Mouse (Mus musculus) lung, embryonic 15.5 days (tissue): ENCODE measurements around the gene Map3k14. TPM values are rescaled to one million over a fixed set of nuclear protein-coding genes. Genes with fewer than 3 reads are reported as not detected.

ENCODE experiments used
- ATAC-seq: fragments of 200-750 bp; cut with Nextera tagmentation; 2 replicates; pipeline ENCODE4 v1.8.0; 2017; ENCODE audit warnings: moderate number of reproducible peaks, borderline replicate concordance; ENCODE audit not compliant: low FRiP score, low TSS enrichment; ENCODE audit errors: extremely low read depth
- H3K27ac ChIP-seq: fragments of 300-500 bp; sonication (generic); 2 replicates; pipeline ENCODE4 v1.5.1; 2015; ENCODE audit warnings: moderate library complexity, mild to moderate bottlenecking, inconsistent platforms
- H3K27me3 ChIP-seq: fragments of 300-500 bp; sonication (generic); 2 replicates; pipeline ENCODE4 v1.6.1; 2015; ENCODE audit warnings: inconsistent platforms
- H3K36me3 ChIP-seq: fragments of 300-500 bp; sonication (generic); 2 replicates; pipeline ENCODE4 v1.6.1; 2015; ENCODE audit warnings: inconsistent platforms
- H3K4me1 ChIP-seq: fragments of 300-500 bp; sonication (generic); 2 replicates; pipeline ENCODE4 v1.6.1; 2015; ENCODE audit warnings: inconsistent platforms
- H3K4me2 ChIP-seq: fragments of 300-500 bp; sonication (generic); 2 replicates; pipeline ENCODE4 v1.6.1; 2015; ENCODE audit warnings: inconsistent platforms, mild to moderate bottlenecking, moderate library complexity
- H3K4me3 ChIP-seq: fragments of 300-500 bp; sonication (generic); 2 replicates; pipeline ENCODE4 v1.5.1; 2015; ENCODE audit warnings: mild to moderate bottlenecking, inconsistent platforms
- H3K9ac ChIP-seq: fragments of 300-500 bp; sonication (generic); 2 replicates; pipeline ENCODE4 v1.6.1; 2015; ENCODE audit warnings: inconsistent platforms
- H3K9me3 ChIP-seq: fragments of 300-500 bp; sonication (generic); 2 replicates; pipeline ENCODE4 v1.6.1; 2016; ENCODE audit warnings: inconsistent platforms
- WGBS: fragments of 180-500 bp; shearing (Covaris S2); methylation state at CpG from one replicate; pipeline ENCODE4 v1.1.7; 2015; 5-methylcytosine and 5-hydroxymethylcytosine counted together
- polyA plus RNA-seq: library from polyadenylated mRNA; unstranded; fragments of >200 nt; fragmentation: Nextera tagmentation; extraction: Ambion mirVana; gene quantifications from 2 replicates; pipeline ENCODE4 v1.2.1, GENCODE M21; 2015

Map3k14 gene
- polyA plus RNA-seq, 1 experiment from 2014 or later, result 3.5 TPM

GRCm38 (mm10) chr11:103198911-103199803 lies 68.1 kb downstream of the Map3k14 start:
- Histone ChIP-seq H3K4me3 (peak overlapping the region; percentile 45), H3K27me3 (peaks cover 72% of the 10 kb centered on the region), H3K4me2 (peak overlapping the region; percentile 90), H3K36me3 (no peaks in the 10 kb centered on the region), H3K27ac (no peak overlapping the region), H3K9ac (peak overlapping the region; percentile 34), H3K4me1 (peaks cover 28% of the 10 kb centered on the region), H3K9me3 (no peaks in the 10 kb centered on the region)
- 3% methylated on average over 59 of the region's 59 CpGs for WGBS
- peak; percentile 55; the same call in 1 of the 2 replicates for ATAC-seq

- 3% methylated on average over 16 of the region's 16 CpGs for WGBS
- Histone ChIP-seq H3K4me3 (peak overlapping the region; percentile 45; the same call in 1 of the 2 replicates), H3K4me1 (peaks cover 28% of the 10 kb centered on the region), H3K9me3 (no peaks in the 10 kb centered on the region), H3K4me2 (peak overlapping the region; percentile 90), H3K27me3 (peaks cover 80% of the 10 kb centered on the region), H3K27ac (no peak overlapping the region), H3K9ac (no peak overlapping the region), H3K36me3 (no peaks in the 10 kb centered on the region)
- ATAC-seq, result no peak
Observed at GRCm38 (mm10) chr11:103198339-103198738, 68.9 kb downstream of the Map3k14 start.

- ATAC-seq, result no peak
Observed at GRCm38 (mm10) chr11:103197340-103197739, 69.9 kb downstream of the Map3k14 start.

GRCm38 (mm10) chr11:103195656-103196055 lies 71.6 kb downstream of the Map3k14 start:
- peaks cover 100% of the 10 kb centered on the region for H3K27me3 ChIP-seq
- no peak overlapping the region for H3K4me3 ChIP-seq
- no peaks in the 10 kb centered on the region for H3K9me3 ChIP-seq
- no peak overlapping the region for H3K9ac ChIP-seq
- 79% methylated on average over 5 of the region's 5 CpGs for WGBS
- no peaks in the 10 kb centered on the region for H3K36me3 ChIP-seq
- no peak overlapping the region for H3K4me2 ChIP-seq
- H3K27ac ChIP-seq, result no peak overlapping the region
- H3K4me1 ChIP-seq, result peaks cover 24% of the 10 kb centered on the region
- no peak for ATAC-seq

More at GRCm38 (mm10) chr11:103197340-103197739, 69.9 kb downstream of the Map3k14 start:
- H3K9ac ChIP-seq, result no peak overlapping the region
- no peak overlapping the region for H3K4me3 ChIP-seq
- peaks cover 90% of the 10 kb centered on the region for H3K27me3 ChIP-seq
- WGBS, result 69% methylated on average over 4 of the region's 4 CpGs
- peaks cover 34% of the 10 kb centered on the region for H3K4me1 ChIP-seq
- H3K4me2 ChIP-seq, result no peak overlapping the region
- H3K36me3 ChIP-seq, result no peaks in the 10 kb centered on the region
- H3K27ac ChIP-seq, result no peak overlapping the region
- H3K9me3 ChIP-seq, result no peaks in the 10 kb centered on the region

GRCm38 (mm10) chr11:103195236-103195635 lies 72.0 kb downstream of the Map3k14 start:
- H3K4me2 ChIP-seq, result no peak overlapping the region
- no peak overlapping the region for H3K4me3 ChIP-seq
- H3K4me1 ChIP-seq, result peaks cover 24% of the 10 kb centered on the region
- no peaks in the 10 kb centered on the region for H3K36me3 ChIP-seq
- 71% methylated on average over 18 of the region's 18 CpGs for WGBS
- no peak overlapping the region for H3K27ac ChIP-seq
- H3K27me3 ChIP-seq, result peaks cover 100% of the 10 kb centered on the region
- no peak for ATAC-seq
- no peaks in the 10 kb centered on the region for H3K9me3 ChIP-seq
- H3K9ac ChIP-seq, result no peak overlapping the region

GRCm38 (mm10) chr11:103193825-103194168 lies 73.5 kb downstream of the Map3k14 start:
- WGBS, result 33% methylated on average over 9 of the region's 9 CpGs
- Histone ChIP-seq H3K9me3 (no peaks in the 10 kb centered on the region), H3K4me3 (no peak overlapping the region), H3K4me2 (no peak overlapping the region), H3K36me3 (no peaks in the 10 kb centered on the region), H3K27me3 (peaks cover 93% of the 10 kb centered on the region), H3K4me1 (peaks cover 14% of the 10 kb centered on the region), H3K27ac (no peak overlapping the region), H3K9ac (no peak overlapping the region)
- no peak for ATAC-seq

GRCm38 (mm10) chr11:103192956-103193824 lies 74.1 kb downstream of the Map3k14 start:
- H3K9me3 ChIP-seq, result no peaks in the 10 kb centered on the region
- no peaks in the 10 kb centered on the region for H3K36me3 ChIP-seq
- peaks cover 8% of the 10 kb centered on the region for H3K4me1 ChIP-seq
- 5% methylated on average over 44 of the region's 44 CpGs for WGBS
- peak overlapping the region; percentile 49 for H3K4me2 ChIP-seq
- peak overlapping the region; percentile 23 for H3K4me3 ChIP-seq
- no peak overlapping the region for H3K9ac ChIP-seq
- peaks cover 87% of the 10 kb centered on the region for H3K27me3 ChIP-seq
- ATAC-seq, result 0 out of 2 replicates have a peak, but pooled peaks have one; percentile 19
- H3K27ac ChIP-seq, result no peak overlapping the region

GRCm38 (mm10) chr11:103192230-103192955 lies 74.9 kb downstream of the Map3k14 start:
- ATAC-seq, result no peak
- H3K27ac ChIP-seq, result no peak overlapping the region
- peak overlapping the region; percentile 49 for H3K4me2 ChIP-seq
- H3K9me3 ChIP-seq, result no peaks in the 10 kb centered on the region
- peaks cover 79% of the 10 kb centered on the region for H3K27me3 ChIP-seq
- peaks cover 6% of the 10 kb centered on the region; the same call in 1 of the 2 replicates for H3K4me1 ChIP-seq
- H3K4me3 ChIP-seq, result peak overlapping the region; percentile 23
- no peak overlapping the region for H3K9ac ChIP-seq
- WGBS, result 19% methylated on average over 28 of the region's 28 CpGs
- H3K36me3 ChIP-seq, result no peaks in the 10 kb centered on the region

GRCm38 (mm10) chr11:103184891-103185290 lies 82.4 kb downstream of the Map3k14 start:
- H3K27ac ChIP-seq, result no peak overlapping the region
- H3K9me3 ChIP-seq, result no peaks in the 10 kb centered on the region
- peaks cover 4% of the 10 kb centered on the region; the same call in 1 of the 2 replicates for H3K27me3 ChIP-seq
- no peak overlapping the region for H3K4me3 ChIP-seq
- H3K4me2 ChIP-seq, result no peak overlapping the region
- H3K9ac ChIP-seq, result no peak overlapping the region
- WGBS, result 33% methylated on average over 2 of the region's 2 CpGs
- ATAC-seq, result no peak
- H3K36me3 ChIP-seq, result no peaks in the 10 kb centered on the region
- H3K4me1 ChIP-seq, result no peaks in the 10 kb centered on the region

- Histone ChIP-seq H3K27me3 (no peaks in the 10 kb centered on the region), H3K27ac (no peak overlapping the region), H3K4me3 (no peak overlapping the region), H3K4me1 (no peaks in the 10 kb centered on the region), H3K9ac (no peak overlapping the region), H3K9me3 (no peaks in the 10 kb centered on the region), H3K36me3 (no peaks in the 10 kb centered on the region), H3K4me2 (no peak overlapping the region)
- WGBS, result 72% methylated on average over 3 of the region's 3 CpGs
- ATAC-seq, result no peak
Observed at GRCm38 (mm10) chr11:103181911-103182310, 85.4 kb downstream of the Map3k14 start.

GRCm38 (mm10) chr11:103181349-103181748 lies 85.9 kb downstream of the Map3k14 start:
- ATAC-seq, result no peak

More at GRCm38 (mm10) chr11:103181349-103181748, 85.9 kb downstream of the Map3k14 start:
- 71% methylated on average over 9 of the region's 9 CpGs for WGBS
- Histone ChIP-seq H3K4me2 (no peak overlapping the region), H3K4me3 (no peak overlapping the region), H3K9ac (no peak overlapping the region), H3K27ac (no peak overlapping the region), H3K27me3 (no peaks in the 10 kb centered on the region), H3K9me3 (no peaks in the 10 kb centered on the region), H3K4me1 (no peaks in the 10 kb centered on the region), H3K36me3 (no peaks in the 10 kb centered on the region)
